Mouse (Mus musculus) liver, adult 2 months (tissue): ENCODE data around the gene Sorl1.

Source experiments
- CTCF ChIP-seq: fragments of 200-500 bp; IDR thresholded peaks from 2 replicates; pipeline ENCODE4 v1.5.1; 2011; ENCODE audit warnings: low read depth, low read length, control low read depth
- POLR2A ChIP-seq: fragments of 200-500 bp; IDR thresholded peaks from 2 replicates; pipeline ENCODE4 v1.6.1; 2011; ENCODE audit warnings: low read length, control low read depth; ENCODE audit not compliant: insufficient read depth; ENCODE audit errors: extremely low read depth

DNA sequence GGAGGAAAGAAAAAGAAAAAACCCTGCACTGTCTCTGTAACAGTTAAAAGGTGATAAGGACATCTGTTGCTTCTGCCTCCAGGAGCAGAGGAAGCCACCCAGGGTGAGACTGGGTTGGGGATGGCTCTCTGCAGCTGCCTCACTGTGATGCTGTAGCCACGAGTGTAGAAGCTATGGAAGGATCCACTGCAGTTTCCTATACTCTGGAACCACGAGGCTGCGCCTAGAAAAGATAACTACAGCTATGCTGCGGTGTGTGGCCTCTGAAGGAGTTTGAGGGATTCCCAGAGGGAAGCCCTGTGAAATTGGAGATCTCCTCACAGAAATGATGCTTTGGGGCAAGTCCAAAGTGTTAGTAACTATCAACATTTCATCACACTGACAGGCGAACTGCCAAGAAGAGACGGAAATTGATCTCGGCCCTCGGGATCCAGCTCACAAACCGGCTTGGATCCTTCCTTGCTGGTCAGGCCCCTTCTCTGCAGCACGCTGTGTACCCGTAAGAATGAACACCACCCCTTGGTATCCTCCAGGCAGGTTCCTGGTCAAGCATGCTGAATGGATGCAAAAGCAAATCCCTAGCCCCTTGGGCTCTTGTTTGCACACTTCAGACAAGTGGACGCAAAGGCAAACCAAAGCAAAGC lies 71.3 kb downstream of the Sorl1 start:
- TF ChIP-seq POLR2A: no peak
- no peak for TF ChIP-seq CTCF
